Mouse (Mus musculus): ENCODE data around the gene Prkci. TPM values are rescaled to one million over a fixed set of nuclear protein-coding genes. Genes with fewer than 3 reads are reported as not detected.
A peak's percentile ranks its signal among the peaks of the same experiment; 100 is the strongest.

The Prkci gene
- total and polyA plus RNA-seq, 2 experiments, result 4.4 to 11.6 TPM

DNA sequence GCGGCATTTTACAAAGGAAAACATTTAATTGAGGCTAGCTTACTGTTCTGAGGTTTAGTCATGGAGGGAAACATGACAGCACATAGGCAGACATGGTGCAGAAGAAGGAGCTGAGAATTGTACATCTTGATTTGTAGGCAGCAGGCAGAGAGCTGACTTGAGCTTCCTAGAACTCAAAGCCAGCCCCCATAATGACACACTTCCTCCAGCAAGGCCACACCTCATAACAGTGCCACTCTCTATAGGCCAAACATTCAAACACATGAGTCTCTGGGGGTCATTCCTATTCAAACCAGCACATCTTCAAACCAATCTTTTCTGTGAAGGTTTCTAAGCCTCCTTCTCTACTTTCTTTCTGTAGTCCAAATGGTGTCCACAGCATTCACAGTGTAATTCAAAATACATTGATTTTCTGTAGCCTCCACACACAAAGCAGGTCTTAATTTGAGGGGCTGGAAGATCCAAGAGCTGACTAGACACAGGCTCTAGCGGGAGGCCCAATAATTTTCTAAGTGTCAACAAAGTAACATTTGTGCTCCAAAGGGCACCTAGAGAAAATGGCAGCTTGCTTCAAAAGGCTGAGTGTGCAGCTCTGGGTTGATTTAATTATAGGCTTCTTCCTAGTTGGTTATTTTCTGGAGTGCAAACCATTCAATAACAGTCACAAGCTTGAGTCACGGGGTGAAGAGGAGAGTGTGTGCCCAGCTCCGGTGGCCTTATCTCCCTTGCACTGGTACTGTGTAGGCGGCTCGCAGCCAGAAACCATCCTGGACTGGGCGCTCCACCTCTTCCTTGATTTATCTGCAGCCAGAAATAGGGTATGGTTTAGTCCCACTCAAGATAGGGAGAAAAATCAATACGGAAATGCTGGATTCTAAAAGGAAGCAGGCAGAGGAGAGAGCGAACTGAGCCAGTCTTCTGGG is 7.9 kb upstream of the Prkci start:
- Histone ChIP-seq H3K4me1 (ENCODE audit: control insufficient read depth, insufficient read depth, low read length) (no peaks in the 10 kb centered on the region), H3K79me2 (ENCODE audit: control insufficient read depth, insufficient read depth, low read length) (no peaks in the 10 kb centered on the region), H3K4me3 (ENCODE audit: insufficient read depth, low read depth, low read length) (no peak overlapping the region), H3K9ac (ENCODE audit: low read depth, low read length) (no peak overlapping the region), H3K36me3 (ENCODE audit: control insufficient read depth, insufficient read depth, low read length) (no peaks in the 10 kb centered on the region), H3K27me3 (ENCODE audit: control insufficient read depth, insufficient read depth, low read length) (no peaks in the 10 kb centered on the region), H3K27ac (replicated peaks; ENCODE audit: insufficient read depth, low read depth, low read length) (no peak overlapping the region)
- WGBS, result 79% methylated on average over 9 of the region's 9 CpGs
- DNase-seq (ENCODE audit: extremely low read depth, low read depth, low spot score), result no peak
- TF ChIP-seq CTCF (IDR thresholded peaks at IDR 0.05; ENCODE audit: low read depth, low read length) (no peak), POLR2A (IDR thresholded peaks at IDR 0.05; ENCODE audit: extremely low read depth, insufficient read depth, low read length) (no peak)

GRCm38 (mm10) chr3:30992161-30992560 is 3.4 kb upstream of the Prkci start:
- TF ChIP-seq POLR2A (IDR thresholded peaks at IDR 0.05; ENCODE audit: extremely low read depth, insufficient read depth, low read length), result no peak
- TF ChIP-seq CTCF (IDR thresholded peaks at IDR 0.05; ENCODE audit: low read depth, low read length), result no peak
- no peaks in the 10 kb centered on the region for H3K27me3 ChIP-seq (ENCODE audit: control insufficient read depth, insufficient read depth, low read length)
- WGBS, result 63% methylated on average over 7 of the region's 7 CpGs
- no peak overlapping the region for H3K4me3 ChIP-seq (ENCODE audit: insufficient read depth, low read depth, low read length)
- no peak for DNase-seq (ENCODE audit: extremely low read depth, low read depth, low spot score)
- H3K79me2 ChIP-seq (ENCODE audit: control insufficient read depth, insufficient read depth, low read length), result peaks cover 4% of the 10 kb centered on the region; the same call in 1 of the 2 replicates
- H3K36me3 ChIP-seq (ENCODE audit: control insufficient read depth, insufficient read depth, low read length), result no peaks in the 10 kb centered on the region
- no peak overlapping the region for H3K9ac ChIP-seq (ENCODE audit: low read depth, low read length)
- H3K4me1 ChIP-seq (ENCODE audit: control insufficient read depth, insufficient read depth, low read length), result no peaks in the 10 kb centered on the region; the same call in 1 of the 2 replicates
- H3K27ac ChIP-seq (replicated peaks; ENCODE audit: insufficient read depth, low read depth, low read length), result no peak overlapping the region

DNA sequence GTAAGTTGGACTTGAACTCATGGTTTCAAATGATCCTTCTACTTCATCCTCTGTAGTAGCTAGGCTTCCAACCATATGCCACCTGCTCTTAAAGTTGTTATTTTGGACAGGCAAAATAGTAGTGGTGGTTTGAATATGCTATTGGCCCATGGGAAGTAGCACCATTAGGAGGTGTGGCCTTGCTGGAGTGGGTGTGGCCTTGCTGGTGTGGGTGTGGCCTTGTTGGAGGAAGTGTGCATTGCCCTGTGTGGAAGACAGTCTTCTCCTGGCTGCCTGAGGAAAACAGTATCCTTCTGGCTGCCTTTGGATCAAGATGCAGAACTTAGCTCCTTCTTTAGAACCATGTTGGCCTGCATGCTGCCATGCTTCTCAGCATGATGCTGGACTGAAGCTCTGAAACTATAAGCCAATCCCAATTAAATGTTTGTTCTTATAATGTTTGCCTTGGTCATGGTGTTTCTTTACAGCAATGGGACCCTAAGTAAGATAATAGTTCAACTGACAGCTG is 2.4 kb upstream of the Prkci start:
- H3K9ac ChIP-seq (ENCODE audit: low read depth, low read length), result no peak overlapping the region
- H3K27me3 ChIP-seq (ENCODE audit: control insufficient read depth, insufficient read depth, low read length), result no peaks in the 10 kb centered on the region
- H3K27ac ChIP-seq (replicated peaks; ENCODE audit: insufficient read depth, low read depth, low read length), result no peak overlapping the region
- no peaks in the 10 kb centered on the region for H3K36me3 ChIP-seq (ENCODE audit: control insufficient read depth, insufficient read depth, low read length)
- no peak overlapping the region for H3K4me3 ChIP-seq (ENCODE audit: insufficient read depth, low read depth, low read length)
- TF ChIP-seq CTCF (IDR thresholded peaks at IDR 0.05; ENCODE audit: low read depth, low read length), result no peak
- no peak for TF ChIP-seq POLR2A (IDR thresholded peaks at IDR 0.05; ENCODE audit: extremely low read depth, insufficient read depth, low read length)
- H3K4me1 ChIP-seq (ENCODE audit: control insufficient read depth, insufficient read depth, low read length), result no peaks in the 10 kb centered on the region; the same call in 1 of the 2 replicates
- DNase-seq (ENCODE audit: extremely low read depth, low read depth, low spot score), result peak; percentile 24
- peaks cover 9% of the 10 kb centered on the region; the same call in 1 of the 2 replicates for H3K79me2 ChIP-seq (ENCODE audit: control insufficient read depth, insufficient read depth, low read length)

DNA sequence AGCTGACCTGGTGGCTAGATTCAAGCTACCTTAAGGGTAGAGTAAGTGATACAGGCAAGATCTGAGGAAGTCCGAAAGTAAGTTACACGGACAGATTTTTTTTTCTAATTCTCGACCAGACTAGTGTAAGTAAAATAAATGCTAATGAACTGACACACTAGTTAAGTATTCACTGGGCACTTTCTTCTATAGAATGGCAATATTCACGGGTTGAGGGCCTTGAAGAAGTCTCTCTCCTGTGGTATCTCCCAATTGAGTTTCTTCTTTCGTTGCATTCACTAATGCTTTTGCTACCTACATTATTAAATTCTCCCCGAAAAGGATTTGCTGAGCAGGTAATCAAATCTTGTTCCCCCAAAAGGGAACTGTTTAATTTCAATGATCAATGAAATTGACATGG is 688 bp upstream of the Prkci start:
- peaks cover 11% of the 10 kb centered on the region; the same call in 1 of the 2 replicates for H3K79me2 ChIP-seq (ENCODE audit: control insufficient read depth, insufficient read depth, low read length)
- TF ChIP-seq CTCF (IDR thresholded peaks at IDR 0.05; ENCODE audit: low read depth, low read length) (no peak), POLR2A (IDR thresholded peaks at IDR 0.05; ENCODE audit: extremely low read depth, insufficient read depth, low read length) (no peak)
- no peak overlapping the region for H3K27ac ChIP-seq (replicated peaks; ENCODE audit: insufficient read depth, low read depth, low read length)
- H3K4me1 ChIP-seq (ENCODE audit: control insufficient read depth, insufficient read depth, low read length), result peaks cover 7% of the 10 kb centered on the region
- no peaks in the 10 kb centered on the region for H3K36me3 ChIP-seq (ENCODE audit: control insufficient read depth, insufficient read depth, low read length)
- WGBS, result 8% methylated on average over 6 of the region's 6 CpGs
- peak; percentile 34 for DNase-seq (ENCODE audit: extremely low read depth, low read depth, low spot score)
- H3K9ac ChIP-seq (ENCODE audit: low read depth, low read length), result no peak overlapping the region
- no peaks in the 10 kb centered on the region for H3K27me3 ChIP-seq (ENCODE audit: control insufficient read depth, insufficient read depth, low read length)
- H3K4me3 ChIP-seq (ENCODE audit: insufficient read depth, low read depth, low read length), result peak overlapping the region; percentile 56

DNA sequence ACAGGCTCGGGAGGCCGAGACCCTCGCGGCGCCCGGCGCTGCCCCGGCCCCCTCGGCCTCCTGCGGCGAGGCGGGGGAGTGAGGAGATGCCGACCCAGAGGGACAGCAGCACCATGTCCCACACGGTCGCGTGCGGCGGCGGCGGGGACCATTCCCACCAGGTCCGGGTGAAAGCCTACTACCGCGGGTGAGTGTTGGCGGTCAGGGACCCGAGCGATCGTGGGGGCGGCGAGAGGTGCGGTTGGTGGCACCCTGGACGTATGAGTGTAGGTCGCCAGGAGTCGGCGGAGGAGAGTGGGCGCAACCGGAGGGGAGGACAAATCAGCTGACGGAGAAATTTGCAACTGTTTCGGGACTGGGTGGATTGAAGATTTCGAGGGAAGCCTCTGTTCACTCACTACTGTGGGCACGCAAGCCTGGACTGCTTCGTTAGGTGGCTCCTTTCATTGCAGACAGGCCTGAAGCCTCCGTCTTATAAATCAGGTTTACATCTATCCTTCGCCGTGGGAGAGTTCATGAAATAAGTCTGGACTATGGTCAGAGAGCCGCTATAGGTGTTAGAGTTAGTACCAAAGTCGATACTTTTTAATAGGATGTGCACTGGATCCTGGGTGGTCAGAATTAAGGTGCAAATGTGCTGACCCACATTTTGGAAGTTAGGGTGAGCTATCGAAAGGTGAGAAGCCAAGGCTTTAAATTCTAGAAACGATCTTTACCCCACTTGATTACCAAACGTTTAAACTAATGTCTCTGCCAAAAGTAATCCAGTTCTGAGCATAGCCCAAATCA is 546 bp downstream of the Prkci start:
- DNase-seq (ENCODE audit: extremely low read depth, low read depth, low spot score), result peak; percentile 64
- Histone ChIP-seq H3K9ac (ENCODE audit: low read depth, low read length) (peak overlapping the region; percentile 95), H3K27me3 (ENCODE audit: control insufficient read depth, insufficient read depth, low read length) (no peaks in the 10 kb centered on the region), H3K27ac (replicated peaks; ENCODE audit: insufficient read depth, low read depth, low read length) (peak overlapping the region; percentile 50), H3K4me1 (ENCODE audit: control insufficient read depth, insufficient read depth, low read length) (peaks cover 12% of the 10 kb centered on the region), H3K36me3 (ENCODE audit: control insufficient read depth, insufficient read depth, low read length) (no peaks in the 10 kb centered on the region), H3K4me3 (ENCODE audit: insufficient read depth, low read depth, low read length) (peak overlapping the region; percentile 85), H3K79me2 (ENCODE audit: control insufficient read depth, insufficient read depth, low read length) (peaks cover 12% of the 10 kb centered on the region; the same call in 1 of the 2 replicates)
- TF ChIP-seq CTCF (IDR thresholded peaks at IDR 0.05; ENCODE audit: low read depth, low read length) (no peak), POLR2A (IDR thresholded peaks at IDR 0.05; ENCODE audit: extremely low read depth, insufficient read depth, low read length) (no peak)
- under 1% methylated on average over 45 of the region's 49 CpGs for WGBS

All from liver, adult 2 months (tissue).